Mouse (Mus musculus) heart, embryonic 12.5 days (tissue): ENCODE measurements around the gene Gcnt1. TPM values are rescaled to one million over a fixed set of nuclear protein-coding genes. Genes with fewer than 3 reads are reported as not detected.
A peak's percentile ranks its signal among the peaks of the same experiment; 100 is the strongest.

Experiments
- ATAC-seq: fragments of 200-750 bp; cut with Nextera tagmentation; 2 replicates; pipeline ENCODE4 v1.8.0; 2017; ENCODE audit warnings: moderate TSS enrichment, moderate library complexity; ENCODE audit not compliant: insufficient number of reproducible peaks, low FRiP score
- H3K27ac ChIP-seq: fragments of 300-500 bp; sonication (generic); 2 replicates; pipeline ENCODE4 v1.5.1; 2016; ENCODE audit warnings: mild to moderate bottlenecking, moderate library complexity; ENCODE audit not compliant: poor library complexity, severe bottlenecking
- H3K27me3 ChIP-seq: fragments of 300-500 bp; sonication (generic); replicated peaks from 2 replicates; pipeline ENCODE4 v1.6.1; 2016; ENCODE audit warnings: mild to moderate bottlenecking, moderate library complexity
- H3K36me3 ChIP-seq: fragments of 300-500 bp; sonication (generic); 2 replicates; pipeline ENCODE4 v1.6.1; 2016; ENCODE audit warnings: mild to moderate bottlenecking, moderate library complexity
- H3K4me1 ChIP-seq: fragments of 300-500 bp; sonication (generic); replicated peaks from 2 replicates; pipeline ENCODE4 v1.6.1; 2016; ENCODE audit warnings: mild to moderate bottlenecking
- H3K4me2 ChIP-seq: fragments of 300-500 bp; sonication (generic); 2 replicates; pipeline ENCODE4 v1.6.1; 2016; ENCODE audit warnings: mild to moderate bottlenecking, moderate library complexity
- H3K4me3 ChIP-seq: fragments of 300-500 bp; sonication (generic); 2 replicates; pipeline ENCODE4 v1.5.1; 2016; ENCODE audit warnings: mild to moderate bottlenecking
- H3K9ac ChIP-seq: fragments of 300-500 bp; sonication (generic); 2 replicates; pipeline ENCODE4 v1.6.1; 2016; ENCODE audit warnings: mild to moderate bottlenecking, moderate library complexity
- H3K9me3 ChIP-seq: fragments of 300-500 bp; sonication (generic); replicated peaks from 2 replicates; pipeline ENCODE4 v1.6.1; 2016; ENCODE audit warnings: mild to moderate bottlenecking, moderate library complexity
- WGBS: fragments of 180-500 bp; shearing (Covaris S2); methylation state at CpG from one replicate; pipeline ENCODE4 v1.1.7; 2016; 5-methylcytosine and 5-hydroxymethylcytosine counted together
- polyA plus RNA-seq: library from polyadenylated mRNA; unstranded; fragments of >200 nt; fragmentation: Nextera tagmentation; extraction: Ambion mirVana; gene quantifications from 2 replicates; pipeline ENCODE4 v1.2.1, GENCODE M21; 2016

Gene Gcnt1
- polyA plus RNA-seq, 1 experiment from 2014 or later, result 13.2 TPM

DNA sequence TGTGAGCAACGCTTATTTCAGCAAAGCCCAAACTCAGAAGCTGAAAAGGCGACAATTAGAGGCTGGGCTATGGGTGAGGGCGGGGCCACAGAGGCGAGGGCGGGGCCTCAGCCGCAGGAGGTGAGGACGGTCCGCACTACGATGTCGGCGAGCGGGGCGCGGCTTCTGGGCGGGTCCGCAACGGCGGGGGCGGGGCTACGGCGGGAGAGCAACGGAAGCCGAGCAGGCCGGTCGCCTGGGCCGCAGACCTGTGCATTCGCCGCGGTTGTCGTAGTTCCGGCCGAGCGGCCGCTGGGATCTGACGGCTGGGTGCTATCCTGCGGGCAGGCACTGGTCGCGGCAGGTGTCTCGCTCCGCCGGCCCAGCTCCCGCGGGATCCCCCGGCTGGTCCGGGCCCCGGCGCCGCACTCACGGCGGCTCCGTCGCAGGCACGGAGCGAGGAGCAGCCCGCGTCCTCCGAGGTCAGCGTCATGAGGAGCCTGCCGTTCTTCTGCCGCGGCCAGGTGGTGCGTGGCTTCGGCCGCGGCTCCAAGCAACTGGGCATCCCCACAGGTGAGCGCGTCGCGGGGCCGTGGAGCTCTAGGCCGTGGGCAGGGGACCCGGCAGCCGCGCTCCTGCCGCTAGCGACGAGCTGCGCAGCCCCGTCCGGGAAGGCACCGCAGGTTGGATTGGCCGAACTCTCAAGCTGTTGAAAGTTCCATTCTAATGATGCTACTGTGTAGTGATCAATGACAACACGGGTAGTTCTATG, 21.4 kb upstream of the Gcnt1 start, which contains the start of gene Rfk:
Gene Rfk (plus strand): TSS at position 203 of the 751 bp plus-strand sequence.
- Histone ChIP-seq H3K4me2 (peak within 1 kb of the TSS; percentile 73), H3K9me3 (no peaks in the 10 kb centered on the region), H3K4me3 (peak within 1 kb of the TSS; percentile 97), H3K36me3 (peaks cover 21% of the 10 kb centered on the region), H3K4me1 (peaks cover 16% of the 10 kb centered on the region), H3K27ac (peak within 1 kb of the TSS; percentile 87), H3K27me3 (no peaks in the 10 kb centered on the region), H3K9ac (peak within 1 kb of the TSS; percentile 97)
- ATAC-seq, result peak; percentile 97
- under 1% methylated on average over 79 of the region's 83 CpGs for whole genome bisulfite sequencing

DNA sequence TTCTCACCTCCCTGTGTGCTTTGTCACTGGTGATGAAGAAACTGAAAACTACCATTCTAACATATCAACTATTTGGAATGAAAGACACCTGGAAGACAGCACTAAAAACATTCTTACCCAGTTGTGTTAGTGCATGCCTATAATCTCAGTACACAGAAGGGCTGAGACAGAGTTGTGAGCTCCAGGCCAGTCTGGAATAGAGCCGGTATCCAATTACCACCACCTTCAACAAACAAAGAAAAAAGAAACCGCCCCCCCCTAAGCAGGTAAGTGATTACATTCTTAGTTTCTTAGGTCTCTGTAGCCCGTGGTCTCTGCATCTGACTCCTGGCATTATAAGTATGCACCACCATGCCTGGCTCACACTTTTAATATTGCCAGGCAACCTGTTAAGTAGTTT, 20.2 kb upstream of the Gcnt1 start:
- H3K4me2 ChIP-seq, result peak overlapping the region; percentile 52

DNA sequence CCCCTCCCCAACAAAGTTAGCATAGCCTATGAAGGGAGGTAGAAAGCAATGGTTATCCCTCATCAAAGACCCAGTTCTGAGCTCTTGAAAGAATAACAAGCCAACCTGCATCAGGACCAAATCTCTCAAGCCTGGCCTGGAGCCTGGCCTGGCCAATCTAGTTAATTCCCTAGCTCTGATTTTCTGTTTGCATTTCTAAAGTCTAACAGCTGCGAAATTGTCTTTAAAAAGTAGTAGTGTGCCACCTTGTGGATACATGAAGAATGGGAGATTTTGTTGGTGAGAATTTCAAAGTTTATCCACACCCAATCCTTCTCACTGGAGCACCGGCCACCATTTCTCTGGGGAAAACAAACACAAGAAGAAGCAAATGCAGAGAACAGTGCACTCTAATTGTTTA, 15.8 kb upstream of the Gcnt1 start:
- Histone ChIP-seq H3K9ac (no peak overlapping the region), H3K4me3 (no peak overlapping the region), H3K4me2 (no peak overlapping the region), H3K9me3 (no peaks in the 10 kb centered on the region), H3K27ac (no peak overlapping the region), H3K27me3 (no peaks in the 10 kb centered on the region), H3K36me3 (no peaks in the 10 kb centered on the region), H3K4me1 (0 out of 2 replicates have a peak, but pooled peaks cover 3% of the 10 kb centered on the region)
- ATAC-seq, result no peak
- WGBS, result 22% methylated on average over 2 of the region's 2 CpGs

More for the DNA sequence above, 20.2 kb upstream of the Gcnt1 start:
- no peaks in the 10 kb centered on the region for H3K9me3 ChIP-seq
- no peak overlapping the region for H3K27ac ChIP-seq
- H3K9ac ChIP-seq, result peak overlapping the region; percentile 27; the same call in 1 of the 2 replicates
- no peak for ATAC-seq
- WGBS, result 11% methylated on average over 3 of the region's 3 CpGs
- peak overlapping the region; percentile 97; the same call in 1 of the 2 replicates for H3K4me3 ChIP-seq
- H3K4me1 ChIP-seq, result peaks cover 16% of the 10 kb centered on the region
- H3K27me3 ChIP-seq, result no peaks in the 10 kb centered on the region
- peaks cover 10% of the 10 kb centered on the region for H3K36me3 ChIP-seq

- Histone ChIP-seq H3K9ac (no peak overlapping the region), H3K9me3 (no peaks in the 10 kb centered on the region), H3K4me2 (no peak overlapping the region), H3K36me3 (no peaks in the 10 kb centered on the region), H3K4me3 (no peak overlapping the region), H3K27ac (no peak overlapping the region), H3K4me1 (no peaks in the 10 kb centered on the region), H3K27me3 (no peaks in the 10 kb centered on the region)
- whole genome bisulfite sequencing, result 72% methylated on average over 6 of the region's 6 CpGs
- ATAC-seq, result no peak
Observed at GRCm38 (mm10) chr19:17386424-17386823, 13.8 kb upstream of the Gcnt1 start.

DNA sequence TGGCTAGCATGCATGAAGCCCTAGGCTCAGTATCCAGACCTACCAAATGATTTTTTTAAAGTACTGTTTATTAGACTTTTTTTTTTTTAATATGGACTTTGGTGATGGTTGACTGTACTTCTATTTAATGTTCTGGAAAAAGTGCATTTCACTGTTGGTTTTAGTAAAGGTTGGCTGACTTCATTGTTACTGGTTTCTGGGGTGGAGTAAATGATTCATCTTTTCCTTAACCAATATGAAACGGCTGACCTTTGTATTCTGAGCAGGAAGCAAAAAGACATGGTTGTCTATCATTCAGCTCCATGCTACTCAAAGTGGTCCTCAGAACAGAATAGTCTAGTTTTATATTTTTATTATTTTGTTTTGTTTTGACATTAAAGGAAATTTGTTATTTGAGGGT, 12.8 kb upstream of the Gcnt1 start:
- no peak overlapping the region for H3K4me3 ChIP-seq
- H3K4me2 ChIP-seq, result no peak overlapping the region
- no peaks in the 10 kb centered on the region for H3K9me3 ChIP-seq
- no peaks in the 10 kb centered on the region for H3K4me1 ChIP-seq
- H3K36me3 ChIP-seq, result no peaks in the 10 kb centered on the region
- H3K27ac ChIP-seq, result no peak overlapping the region
- H3K27me3 ChIP-seq, result no peaks in the 10 kb centered on the region
- H3K9ac ChIP-seq, result no peak overlapping the region
- no peak for ATAC-seq
- WGBS, result 71% methylated on average over 1 of the region's 1 CpGs

DNA sequence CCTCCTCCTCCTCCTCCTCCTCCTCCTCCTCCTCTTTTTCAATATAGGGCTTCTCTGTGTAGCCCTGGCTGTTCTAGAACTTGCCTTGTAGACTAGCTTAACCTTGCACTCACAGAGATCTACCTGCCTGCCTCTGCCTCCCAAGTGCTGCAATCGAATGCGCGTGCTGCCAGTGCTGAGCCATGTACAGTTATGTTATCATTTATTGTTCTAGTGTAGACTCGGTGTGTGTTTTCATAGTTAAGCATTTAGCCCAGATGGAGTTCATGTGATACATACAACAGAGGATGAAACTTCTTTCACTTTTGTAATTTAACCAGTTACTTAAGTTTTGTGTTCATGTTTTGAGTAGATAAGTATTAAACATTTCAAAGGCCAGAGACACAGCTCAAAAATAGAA, 12.4 kb upstream of the Gcnt1 start:
- no peak for ATAC-seq
- WGBS, result 89% methylated on average over 4 of the region's 4 CpGs
- H3K4me2 ChIP-seq, result no peak overlapping the region

DNA sequence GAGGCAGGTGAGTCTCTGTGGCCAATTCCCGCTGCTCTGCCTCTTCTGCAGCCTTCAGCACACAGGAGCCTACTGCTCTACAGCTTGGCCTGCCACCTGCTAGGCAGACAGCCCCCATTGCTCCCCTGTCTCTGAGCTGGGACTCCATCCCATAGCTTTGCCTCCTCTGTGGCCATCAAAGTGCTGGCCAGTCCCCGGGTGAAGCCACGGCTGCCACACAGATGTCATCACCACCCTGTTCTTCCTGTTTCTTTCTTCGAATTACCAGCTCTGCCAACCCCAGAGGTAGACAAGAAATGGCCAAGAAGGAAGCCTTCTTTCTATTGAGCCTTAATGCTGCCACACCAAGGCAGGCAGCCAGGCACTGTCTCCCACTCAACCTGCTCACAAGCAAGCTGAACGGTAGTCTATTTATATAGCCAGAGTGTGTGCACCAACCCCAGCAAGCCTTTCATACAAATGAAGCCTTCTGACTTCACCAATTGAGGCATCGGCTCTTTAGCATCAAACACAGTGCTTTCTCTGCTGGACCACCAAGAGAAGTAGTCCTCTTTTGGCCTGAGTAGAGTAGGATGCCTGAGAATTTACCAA, 10.3 kb upstream of the Gcnt1 start:
- no peak overlapping the region for H3K4me3 ChIP-seq
- 60% methylated on average over 6 of the region's 6 CpGs for WGBS
- H3K4me2 ChIP-seq, result no peak overlapping the region
- H3K9me3 ChIP-seq, result no peaks in the 10 kb centered on the region
- ATAC-seq, result no peak
- H3K27ac ChIP-seq, result no peak overlapping the region
- no peaks in the 10 kb centered on the region for H3K36me3 ChIP-seq
- no peak overlapping the region for H3K9ac ChIP-seq
- H3K4me1 ChIP-seq, result no peaks in the 10 kb centered on the region
- no peaks in the 10 kb centered on the region for H3K27me3 ChIP-seq

More for the DNA sequence above, 12.4 kb upstream of the Gcnt1 start:
- Histone ChIP-seq H3K9ac (no peak overlapping the region), H3K27ac (no peak overlapping the region), H3K36me3 (no peaks in the 10 kb centered on the region), H3K9me3 (no peaks in the 10 kb centered on the region), H3K4me1 (no peaks in the 10 kb centered on the region), H3K4me3 (no peak overlapping the region), H3K27me3 (no peaks in the 10 kb centered on the region)

- H3K9ac ChIP-seq, result no peak overlapping the region
- no peaks in the 10 kb centered on the region for H3K27me3 ChIP-seq
- no peaks in the 10 kb centered on the region for H3K36me3 ChIP-seq
- H3K9me3 ChIP-seq, result no peaks in the 10 kb centered on the region
- no peak for ATAC-seq
- H3K4me1 ChIP-seq, result peaks cover 6% of the 10 kb centered on the region
- H3K27ac ChIP-seq, result no peak overlapping the region
- H3K4me3 ChIP-seq, result no peak overlapping the region
- H3K4me2 ChIP-seq, result no peak overlapping the region
- 51% methylated on average over 7 of the region's 7 CpGs for WGBS
Observed at GRCm38 (mm10) chr19:17380549-17380948, 7.9 kb upstream of the Gcnt1 start.

GRCm38 (mm10) chr19:17378845-17379244, 6.2 kb upstream of the Gcnt1 start:
- H3K4me3 ChIP-seq, result no peak overlapping the region
- H3K27me3 ChIP-seq, result no peaks in the 10 kb centered on the region
- H3K9ac ChIP-seq, result no peak overlapping the region
- H3K36me3 ChIP-seq, result no peaks in the 10 kb centered on the region
- no peaks in the 10 kb centered on the region for H3K9me3 ChIP-seq
- no peak overlapping the region for H3K4me2 ChIP-seq
- H3K4me1 ChIP-seq, result peaks cover 6% of the 10 kb centered on the region
- ATAC-seq, result no peak
- no peak overlapping the region for H3K27ac ChIP-seq

GRCm38 (mm10) chr19:17369581-17369980, 3.1 kb downstream of the Gcnt1 start:
- Histone ChIP-seq H3K4me1 (peaks cover 6% of the 10 kb centered on the region; the same call in 1 of the 2 replicates), H3K9me3 (no peaks in the 10 kb centered on the region), H3K4me3 (no peak overlapping the region), H3K27me3 (no peaks in the 10 kb centered on the region), H3K4me2 (no peak overlapping the region), H3K9ac (no peak overlapping the region), H3K36me3 (no peaks in the 10 kb centered on the region), H3K27ac (no peak overlapping the region)
- WGBS, result 62% methylated on average over 7 of the region's 7 CpGs
- ATAC-seq, result no peak

GRCm38 (mm10) chr19:17368557-17368956, 4.1 kb downstream of the Gcnt1 start:
- H3K4me3 ChIP-seq, result no peak overlapping the region
- 52% methylated on average over 9 of the region's 9 CpGs for WGBS
- no peaks in the 10 kb centered on the region for H3K27me3 ChIP-seq
- no peak overlapping the region for H3K9ac ChIP-seq
- H3K27ac ChIP-seq, result no peak overlapping the region
- ATAC-seq, result no peak
- H3K9me3 ChIP-seq, result no peaks in the 10 kb centered on the region
- peaks cover 6% of the 10 kb centered on the region; the same call in 1 of the 2 replicates for H3K4me1 ChIP-seq
- no peaks in the 10 kb centered on the region for H3K36me3 ChIP-seq
- no peak overlapping the region for H3K4me2 ChIP-seq
